Mouse (Mus musculus) forebrain, embryonic 15.5 days (tissue): ENCODE results near the gene Snapin. TPM values are rescaled to one million over a fixed set of nuclear protein-coding genes. Genes with fewer than 3 reads are reported as not detected.

Experiments
- ATAC-seq: fragments of 200-750 bp; cut with Nextera tagmentation; replicated peaks from 2 replicates; pipeline ENCODE4 v1.8.0; 2017; ENCODE audit warnings: mild to moderate bottlenecking, moderate TSS enrichment, moderate library complexity
- H3K27ac ChIP-seq: fragments of 300-500 bp; sonication (generic); replicated peaks from 2 replicates; pipeline ENCODE4 v1.5.1; 2015; ENCODE audit warnings: mild to moderate bottlenecking, inconsistent platforms
- H3K27me3 ChIP-seq: fragments of 300-500 bp; sonication (generic); 2 replicates; pipeline ENCODE4 v1.6.1; 2015; ENCODE audit warnings: inconsistent platforms
- H3K36me3 ChIP-seq: fragments of 300-500 bp; sonication (generic); 2 replicates; pipeline ENCODE4 v1.6.1; 2015; ENCODE audit warnings: mild to moderate bottlenecking, inconsistent platforms
- H3K4me1 ChIP-seq: fragments of 300-500 bp; sonication (generic); 2 replicates; pipeline ENCODE4 v1.6.1; 2015; ENCODE audit warnings: inconsistent platforms
- H3K4me2 ChIP-seq: fragments of 300-500 bp; sonication (generic); replicated peaks from 2 replicates; pipeline ENCODE4 v1.6.1; 2015; ENCODE audit warnings: mild to moderate bottlenecking, inconsistent platforms
- H3K4me3 ChIP-seq: fragments of 300-500 bp; sonication (generic); 2 replicates; pipeline ENCODE4 v1.5.1; 2015; ENCODE audit warnings: mild to moderate bottlenecking, inconsistent platforms
- H3K9ac ChIP-seq: fragments of 300-500 bp; sonication (generic); replicated peaks from 2 replicates; pipeline ENCODE4 v1.6.1; 2015; ENCODE audit warnings: mild to moderate bottlenecking, inconsistent platforms
- H3K9me3 ChIP-seq: fragments of 300-500 bp; sonication (generic); 2 replicates; pipeline ENCODE4 v1.6.1; 2016; ENCODE audit warnings: inconsistent platforms
- WGBS: fragments of 180-500 bp; shearing (Covaris S2); methylation state at CpG from one replicate; pipeline ENCODE4 v1.1.7; 2015; ENCODE audit warnings: mixed read lengths; 5-methylcytosine and 5-hydroxymethylcytosine counted together
- polyA plus RNA-seq: library from polyadenylated mRNA; unstranded; fragments of >200 nt; fragmentation: Nextera tagmentation; extraction: Ambion mirVana; gene quantifications from 2 replicates; pipeline ENCODE4 v1.2.1, GENCODE M21; 2015

Gene Snapin
- polyA plus RNA-seq, 1 experiment from 2014 or later = 81.8 TPM

DNA sequence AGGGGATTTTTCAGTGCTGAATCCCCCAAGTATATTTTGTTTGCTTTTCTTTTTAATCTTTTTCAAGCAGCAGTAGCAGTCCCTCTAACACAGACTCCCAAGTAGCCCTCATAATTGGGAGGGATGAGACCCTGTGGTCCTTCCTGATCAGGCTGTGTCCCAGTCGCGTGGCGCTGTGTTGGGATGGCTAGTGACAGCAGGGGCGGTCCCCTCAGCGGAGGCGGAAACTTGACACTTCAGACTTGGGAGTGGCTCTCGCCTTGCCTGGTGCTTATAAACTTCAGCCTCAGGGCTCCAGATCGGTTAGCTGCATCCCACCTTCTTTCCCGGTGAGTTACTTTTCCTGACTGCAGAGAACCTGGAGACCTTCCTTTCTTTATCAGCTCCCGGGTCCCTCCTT lies 23.9 kb upstream of the Snapin start:
- peak overlapping the region; percentile 60 for H3K4me2 ChIP-seq
- peak overlapping the region; percentile 36 for H3K4me3 ChIP-seq
- no peaks in the 10 kb centered on the region for H3K9me3 ChIP-seq
- no peaks in the 10 kb centered on the region for H3K36me3 ChIP-seq
- peaks cover 4% of the 10 kb centered on the region; the same call in 1 of the 2 replicates for H3K27me3 ChIP-seq
- peaks cover 15% of the 10 kb centered on the region for H3K4me1 ChIP-seq
- no peak overlapping the region for H3K27ac ChIP-seq
- H3K9ac ChIP-seq = peak overlapping the region; percentile 39
- WGBS = 2% methylated on average over 10 of the region's 10 CpGs
- peak; percentile 63 for ATAC-seq

DNA sequence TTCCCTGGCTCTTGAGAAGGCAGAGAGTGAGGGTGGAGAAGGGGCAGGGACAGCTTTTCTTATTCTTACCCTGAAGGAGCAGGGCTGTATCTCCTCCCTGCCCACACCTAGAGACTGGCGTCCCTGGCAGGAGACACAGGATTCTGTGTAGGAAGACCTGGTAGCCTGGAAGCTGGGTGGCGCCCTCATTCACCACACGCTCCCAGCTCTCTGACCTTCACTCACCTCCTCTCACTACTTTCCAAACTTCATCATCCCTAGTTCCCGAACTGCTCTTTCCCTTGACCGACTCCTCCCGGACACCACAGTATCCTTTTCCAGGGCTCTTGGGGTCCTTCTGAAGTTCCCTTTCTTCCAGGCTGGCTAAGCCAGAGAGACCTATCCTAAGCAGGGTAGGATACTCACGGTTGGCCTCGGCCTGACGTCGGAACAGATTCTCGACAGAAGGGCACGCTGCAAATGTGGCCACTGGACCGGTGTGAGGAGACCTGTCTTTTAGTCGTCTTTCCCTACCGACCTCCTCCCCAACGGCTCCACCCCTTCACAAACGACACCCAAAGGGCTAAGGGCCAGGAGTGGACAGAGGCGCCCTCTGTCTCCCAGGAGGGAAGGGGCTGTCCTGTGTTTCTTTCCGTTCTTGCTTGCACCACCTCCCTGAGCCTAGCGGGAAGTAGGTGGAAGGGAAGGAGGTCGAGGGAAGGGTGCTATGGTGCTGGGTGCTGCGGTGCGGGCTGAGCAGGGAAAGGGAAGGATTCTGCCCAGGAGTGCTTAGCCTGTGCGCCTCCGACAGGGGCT lies 23.2 kb upstream of the Snapin start, which contains the start of the genes S100a1 and S100a13:
S100a1 (minus strand) TSS at position 597 of the 795 bp plus-strand sequence.
S100a13 (plus strand) TSS at position 640 of the 795 bp plus-strand sequence.
- Histone ChIP-seq H3K4me3 (peak within 1 kb of the TSS; percentile 36), H3K9ac (peak within 1 kb of the TSS; percentile 39), H3K4me2 (peak within 1 kb of the TSS; percentile 60), H3K27ac (no peak within 1 kb of the TSS), H3K27me3 (peaks cover 4% of the 10 kb centered on the region; the same call in 1 of the 2 replicates), H3K9me3 (no peaks in the 10 kb centered on the region), H3K4me1 (peaks cover 17% of the 10 kb centered on the region), H3K36me3 (no peaks in the 10 kb centered on the region)
- WGBS = 4% methylated on average over 25 of the region's 25 CpGs
- ATAC-seq = peak; percentile 24

DNA sequence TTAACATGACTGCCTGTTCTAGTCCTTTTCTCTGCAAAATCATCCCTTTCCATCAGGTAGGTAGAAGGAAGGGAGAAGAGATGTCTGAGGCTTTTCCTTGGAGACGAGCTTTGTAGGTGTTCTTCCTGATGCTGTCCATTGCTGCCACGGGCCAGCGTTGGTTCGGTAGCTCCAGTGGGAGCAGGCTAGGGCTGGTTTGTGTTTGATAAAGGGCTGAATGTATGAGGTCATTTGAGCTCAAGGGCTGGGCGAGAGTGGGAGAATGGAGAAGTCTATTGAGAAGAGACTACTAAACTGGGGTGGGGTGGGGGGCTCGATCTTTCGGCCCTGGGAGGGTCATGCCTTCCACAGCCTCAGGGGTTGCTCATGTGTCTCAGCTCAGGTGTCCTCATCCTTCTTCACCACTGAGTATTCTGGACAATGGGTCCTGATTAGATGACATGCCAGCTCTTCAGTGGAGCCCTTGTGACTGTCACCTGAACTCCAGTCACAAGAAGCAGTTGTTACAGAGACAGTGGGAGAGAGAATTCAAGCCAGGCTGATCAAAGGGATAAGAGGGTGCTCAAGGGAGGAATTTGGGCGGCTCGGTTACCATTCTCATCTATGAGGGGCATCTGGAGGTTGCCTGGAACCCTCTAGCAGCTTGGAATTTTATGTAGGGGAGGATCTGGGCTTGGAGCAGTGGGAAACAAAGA lies 22.3 kb upstream of the Snapin start:
- 78% methylated on average over 9 of the region's 9 CpGs for WGBS
- Histone ChIP-seq H3K27ac (no peak overlapping the region), H3K4me3 (no peak overlapping the region), H3K9me3 (no peaks in the 10 kb centered on the region), H3K9ac (no peak overlapping the region), H3K27me3 (peaks cover 4% of the 10 kb centered on the region; the same call in 1 of the 2 replicates), H3K4me2 (no peak overlapping the region), H3K4me1 (peaks cover 20% of the 10 kb centered on the region), H3K36me3 (no peaks in the 10 kb centered on the region)
- ATAC-seq = no peak

DNA sequence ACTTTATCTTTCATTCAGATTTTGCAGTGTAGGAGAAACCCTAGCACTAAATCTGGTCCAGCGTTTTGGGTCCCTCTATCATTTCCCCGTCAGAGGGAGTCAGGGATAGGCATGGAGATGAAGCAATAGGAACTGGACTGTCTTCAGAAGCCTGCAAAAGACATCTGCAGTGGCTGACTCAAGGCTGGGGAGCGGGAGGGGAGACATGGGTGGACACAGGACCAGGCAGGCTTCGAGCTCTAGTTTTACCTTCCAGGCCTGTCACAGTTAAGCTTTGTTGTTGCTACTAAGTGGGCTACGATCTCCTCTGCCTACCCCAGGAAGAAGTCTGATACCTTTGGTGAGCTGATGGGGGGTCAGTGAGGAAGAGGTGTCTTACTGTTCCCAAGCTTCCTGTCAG lies 21.4 kb upstream of the Snapin start:
- Histone ChIP-seq H3K4me3 (no peak overlapping the region), H3K27ac (no peak overlapping the region), H3K9ac (no peak overlapping the region), H3K4me2 (no peak overlapping the region), H3K27me3 (peaks cover 4% of the 10 kb centered on the region; the same call in 1 of the 2 replicates), H3K9me3 (no peaks in the 10 kb centered on the region), H3K36me3 (peaks cover 2% of the 10 kb centered on the region; the same call in 1 of the 2 replicates), H3K4me1 (peaks cover 29% of the 10 kb centered on the region)
- WGBS = 84% methylated on average over 5 of the region's 5 CpGs
- no peak for ATAC-seq

DNA sequence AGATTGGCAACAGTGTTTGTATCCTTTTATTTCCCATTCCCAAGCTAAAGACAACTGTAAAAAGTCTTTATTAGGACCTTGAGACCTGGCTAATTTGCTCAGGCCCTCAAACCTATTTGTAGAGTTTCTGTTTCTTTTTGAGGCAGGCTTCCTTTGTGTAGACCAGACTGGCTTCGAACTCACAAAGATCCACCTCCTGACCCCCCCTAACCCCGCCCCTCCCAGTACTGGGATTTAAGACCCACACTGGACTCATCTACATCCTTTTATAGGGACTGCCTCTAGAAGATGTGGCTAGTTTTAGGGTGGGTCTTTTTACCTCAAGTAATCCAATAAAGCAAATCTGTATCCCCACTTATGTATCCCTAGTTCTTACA lies 18.9 kb upstream of the Snapin start:
- peaks cover 26% of the 10 kb centered on the region for H3K36me3 ChIP-seq
- no peak overlapping the region for H3K9ac ChIP-seq
- H3K4me2 ChIP-seq = peak overlapping the region; percentile 44
- H3K4me1 ChIP-seq = peaks cover 40% of the 10 kb centered on the region
- peak overlapping the region; percentile 95 for H3K27ac ChIP-seq
- peaks cover 4% of the 10 kb centered on the region; the same call in 1 of the 2 replicates for H3K27me3 ChIP-seq
- no peaks in the 10 kb centered on the region for H3K9me3 ChIP-seq
- H3K4me3 ChIP-seq = peak overlapping the region; percentile 99
- WGBS = 11% methylated on average over 2 of the region's 2 CpGs
- peak; percentile 12 for ATAC-seq

DNA sequence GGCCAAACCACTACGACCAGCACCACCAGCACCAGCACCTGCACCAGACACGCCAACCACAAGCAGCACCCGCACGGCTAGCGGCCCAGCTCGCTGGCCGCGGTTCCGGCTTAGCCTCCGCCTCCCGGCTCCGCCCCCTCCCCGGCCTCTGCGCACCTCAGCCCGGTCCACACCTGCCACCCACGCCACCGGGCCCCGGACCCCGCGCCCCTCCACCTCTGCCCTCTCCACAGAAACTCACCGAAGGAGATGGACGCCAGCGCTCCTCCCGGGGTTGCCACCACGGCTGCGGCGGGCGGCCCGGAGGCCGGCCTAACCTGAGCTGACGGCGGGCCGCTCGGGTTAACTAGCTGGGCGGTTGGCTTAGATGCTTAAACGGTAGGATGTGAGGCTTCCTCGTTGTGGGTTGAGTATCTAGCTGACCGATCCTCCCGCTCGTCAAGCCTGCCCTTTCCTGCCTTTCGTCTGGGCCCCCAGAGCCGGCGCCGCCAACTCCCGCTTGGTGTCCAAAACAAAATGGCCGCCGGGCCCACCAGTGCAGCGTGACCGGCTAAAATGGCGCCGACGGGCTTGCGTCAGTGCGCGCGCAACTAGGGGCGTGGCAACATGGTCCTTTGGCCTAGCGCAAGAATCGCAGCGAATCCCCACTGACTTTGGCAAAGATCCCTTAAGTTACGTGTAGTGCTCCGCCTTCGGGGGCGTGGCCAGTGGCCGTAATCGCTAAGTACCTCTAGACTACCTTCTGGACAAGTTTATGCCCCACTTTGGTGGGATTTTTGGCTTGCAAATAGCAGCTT lies 18.3 kb upstream of the Snapin start, which contains the start of gene Chtop:
Chtop (minus strand) TSS at position 549 of the 797 bp plus-strand sequence.
- WGBS = under 1% methylated on average over 65 of the region's 66 CpGs
- peaks cover 39% of the 10 kb centered on the region for H3K4me1 ChIP-seq

DNA sequence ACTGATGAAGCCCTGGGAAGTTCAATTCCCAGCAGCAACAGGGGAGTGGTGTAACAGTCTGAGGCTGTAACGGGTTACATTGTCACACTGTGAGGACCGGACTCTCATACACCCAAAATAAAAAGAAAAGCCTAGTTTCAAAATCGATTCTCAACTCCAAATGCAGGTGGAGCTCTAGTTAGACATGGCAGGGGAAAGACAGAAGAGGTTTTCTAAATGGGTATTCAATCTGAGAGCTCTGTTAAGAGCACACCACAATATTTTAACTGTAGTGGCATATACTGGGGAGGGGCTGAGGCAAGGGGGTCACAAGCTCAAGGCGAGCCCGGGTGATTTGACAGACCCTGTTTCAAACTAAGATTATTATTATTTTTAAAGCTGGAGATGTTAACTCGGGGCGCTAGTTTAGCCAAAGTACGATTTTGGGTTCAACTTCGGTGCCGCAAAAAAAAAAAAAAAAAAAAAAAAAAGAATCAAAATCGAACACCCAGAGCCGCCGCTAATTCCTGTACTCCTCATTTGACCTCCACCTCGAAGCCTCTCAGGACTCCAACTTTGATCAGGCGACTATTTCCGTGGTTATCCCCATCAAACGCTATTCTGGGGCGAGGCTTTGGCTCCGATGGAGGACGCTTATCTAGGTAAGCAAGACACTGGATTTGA lies 17.6 kb upstream of the Snapin start:
- Histone ChIP-seq H3K9me3 (no peaks in the 10 kb centered on the region), H3K9ac (peak overlapping the region; percentile 99), H3K27me3 (peaks cover 1% of the 10 kb centered on the region; the same call in 1 of the 2 replicates), H3K4me1 (peaks cover 40% of the 10 kb centered on the region), H3K27ac (peak overlapping the region; percentile 95), H3K4me2 (peak overlapping the region; percentile 70), H3K36me3 (peaks cover 39% of the 10 kb centered on the region), H3K4me3 (peak overlapping the region; percentile 99)
- no peak for ATAC-seq
- WGBS = 2% methylated on average over 20 of the region's 20 CpGs

More for the DNA sequence above, 18.3 kb upstream of the Snapin start, which contains the start of gene Chtop:
- Histone ChIP-seq H3K4me2 (peak within 1 kb of the TSS; percentile 70), H3K36me3 (peaks cover 32% of the 10 kb centered on the region), H3K9me3 (no peaks in the 10 kb centered on the region), H3K27ac (peak within 1 kb of the TSS; percentile 95), H3K9ac (peak within 1 kb of the TSS; percentile 99), H3K4me3 (peak within 1 kb of the TSS; percentile 99), H3K27me3 (peaks cover 4% of the 10 kb centered on the region; the same call in 1 of the 2 replicates)
- ATAC-seq = peak; percentile 93

DNA sequence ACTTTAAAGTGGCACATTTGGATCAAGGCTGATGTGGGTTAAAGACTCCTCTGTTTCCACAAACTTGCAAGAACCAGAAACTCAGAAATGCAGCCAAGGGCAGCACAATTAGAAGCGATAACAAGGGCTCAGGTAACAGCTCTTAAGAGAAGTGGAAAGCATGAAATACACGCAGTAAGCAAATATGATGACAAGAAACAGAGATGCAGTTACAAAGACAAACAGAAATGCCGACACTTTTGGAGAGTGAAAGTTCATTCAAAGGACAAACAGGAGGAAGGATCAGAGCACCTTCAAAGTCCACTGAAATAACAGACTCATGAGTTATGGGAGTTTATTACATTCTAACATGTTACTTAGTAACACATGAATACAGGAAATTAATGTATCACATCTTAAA lies 15.5 kb upstream of the Snapin start:
- no peaks in the 10 kb centered on the region; the same call in 1 of the 2 replicates for H3K27me3 ChIP-seq
- ATAC-seq = no peak
- no peak overlapping the region for H3K27ac ChIP-seq
- WGBS = 89% methylated on average over 3 of the region's 3 CpGs
- no peak overlapping the region for H3K9ac ChIP-seq
- H3K4me2 ChIP-seq = no peak overlapping the region
- H3K36me3 ChIP-seq = peaks cover 59% of the 10 kb centered on the region
- no peak overlapping the region for H3K4me3 ChIP-seq
- peaks cover 40% of the 10 kb centered on the region for H3K4me1 ChIP-seq
- H3K9me3 ChIP-seq = no peaks in the 10 kb centered on the region

DNA sequence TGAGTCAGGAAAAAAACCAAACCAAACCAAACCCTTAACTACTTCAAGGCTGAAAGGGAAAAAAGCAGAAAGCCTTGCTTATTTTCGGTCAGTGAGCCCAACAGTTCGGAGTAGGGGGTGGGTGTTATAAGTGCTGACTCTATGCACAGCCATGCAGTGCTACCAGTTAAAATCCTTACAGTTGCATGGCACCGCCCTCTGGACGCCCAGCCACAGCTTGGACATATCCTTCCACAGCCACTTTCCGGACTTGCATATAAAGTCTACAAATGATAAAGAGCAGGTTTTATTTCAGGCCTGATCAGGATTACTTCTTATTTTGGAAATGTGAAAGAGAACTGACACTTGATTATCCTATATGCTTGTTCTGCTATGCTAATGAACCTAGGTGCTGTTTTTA lies 14.4 kb upstream of the Snapin start:
- Histone ChIP-seq H3K4me1 (peaks cover 40% of the 10 kb centered on the region), H3K27ac (no peak overlapping the region), H3K27me3 (no peaks in the 10 kb centered on the region), H3K9ac (no peak overlapping the region), H3K4me2 (no peak overlapping the region), H3K9me3 (no peaks in the 10 kb centered on the region), H3K4me3 (no peak overlapping the region), H3K36me3 (peaks cover 66% of the 10 kb centered on the region)
- WGBS = 88% methylated on average over 5 of the region's 5 CpGs
- ATAC-seq = no peak

DNA sequence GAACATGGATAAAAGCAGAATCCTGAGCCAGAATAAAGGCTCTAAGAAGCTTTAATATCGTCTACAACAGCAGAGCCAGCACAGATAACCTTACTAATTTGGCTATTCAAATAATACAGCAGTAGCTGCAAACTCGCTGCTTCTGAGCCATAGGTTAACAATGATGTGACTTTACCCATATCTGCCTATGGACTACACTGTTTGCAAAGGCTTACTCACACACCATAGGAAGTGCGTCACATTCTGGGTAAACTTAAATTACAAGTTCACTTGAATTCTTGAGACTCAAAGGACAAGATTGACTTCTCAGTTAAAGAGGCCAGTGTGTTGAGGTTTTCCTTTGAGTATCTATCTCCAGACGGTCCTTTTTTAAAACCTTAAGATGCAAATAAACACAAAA lies 12.6 kb upstream of the Snapin start:
- Histone ChIP-seq H3K4me2 (no peak overlapping the region), H3K9ac (no peak overlapping the region), H3K9me3 (no peaks in the 10 kb centered on the region), H3K36me3 (peaks cover 83% of the 10 kb centered on the region), H3K27ac (no peak overlapping the region), H3K4me3 (no peak overlapping the region), H3K27me3 (no peaks in the 10 kb centered on the region), H3K4me1 (peaks cover 36% of the 10 kb centered on the region)
- ATAC-seq = no peak
- 72% methylated on average over 4 of the region's 4 CpGs for WGBS

DNA sequence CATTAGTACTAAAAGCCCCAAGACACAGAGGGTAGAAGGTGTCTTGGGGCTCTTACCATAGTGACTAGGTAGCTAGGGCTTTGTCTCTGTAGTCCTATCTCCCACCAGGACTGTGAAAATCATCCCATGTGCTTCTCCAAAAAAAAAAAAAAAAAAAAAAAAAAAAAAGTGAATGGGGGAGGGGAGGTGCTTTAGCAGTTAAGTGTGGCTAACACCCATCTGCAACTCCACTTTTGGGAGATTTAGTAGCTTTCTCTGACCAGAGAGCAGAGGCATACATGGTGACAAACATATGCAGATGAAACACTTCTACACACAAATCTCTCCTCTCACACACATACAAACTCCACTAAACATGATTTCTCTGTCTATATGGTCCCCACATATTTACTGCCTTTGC lies 6.8 kb upstream of the Snapin start:
- peaks cover 67% of the 10 kb centered on the region for H3K36me3 ChIP-seq

More for the DNA sequence above, 6.8 kb upstream of the Snapin start:
- no peaks in the 10 kb centered on the region for H3K9me3 ChIP-seq
- no peaks in the 10 kb centered on the region for H3K27me3 ChIP-seq
- no peak overlapping the region for H3K27ac ChIP-seq
- no peak overlapping the region for H3K9ac ChIP-seq
- no peak overlapping the region for H3K4me2 ChIP-seq
- ATAC-seq = no peak
- no peaks in the 10 kb centered on the region for H3K4me1 ChIP-seq
- H3K4me3 ChIP-seq = no peak overlapping the region
